Comparison of ENCODE assay signal across 10 mouse cellular contexts in genomic region chr17:29884596-29884995, GRCm38 (mm10).
A peak's percentile ranks its signal among the peaks of the same experiment; 100 is the strongest.
DNase-seq lines count a peak whose midpoint lies in the region; ATAC-seq and TF ChIP-seq lines count a peak whose summit lies in the region.
"Had no signal": no experiment of that assay in that cellular context is flagged by ENCODE, and none has a peak within 500 bp of the region (broad histone marks: within the 10 kb centered on the region; RNA-seq: fewer than 3 reads in every experiment).

No protein-coding gene starts in this region.

- 0 out of 2 replicates have a peak overlapping the region, but pooled peaks have one; percentile 24 for H3K27ac ChIP-seq in hindbrain, embryonic 11.5 days (ENCODE audit: low read depth, low read length)
- peak overlapping the region; percentile 89 for H3K27ac ChIP-seq in midbrain, embryonic 14.5 days (replicated peaks; ENCODE audit: low read depth, low read length)
- H3K27ac ChIP-seq in intestine, embryonic 15.5 days, result no peak overlapping the region

- 0 out of 2 replicates have a peak overlapping the region, but pooled peaks have one; percentile 10 for H3K4me3 ChIP-seq in hindbrain, embryonic 11.5 days (ENCODE audit: low read depth, low read length)
- peak overlapping the region; percentile 66 for H3K4me3 ChIP-seq in midbrain, embryonic 14.5 days (replicated peaks; ENCODE audit: low read depth, low read length)
- H3K4me3 ChIP-seq in intestine, embryonic 15.5 days (replicated peaks), result no peak overlapping the region

- no peaks in the 10 kb centered on the region for H3K36me3 ChIP-seq in hindbrain, embryonic 11.5 days (ENCODE audit: control insufficient read depth, insufficient read depth, low read length)
- H3K36me3 ChIP-seq in midbrain, embryonic 14.5 days (ENCODE audit: control insufficient read depth, insufficient read depth, low read length), result no peaks in the 10 kb centered on the region
- H3K36me3 ChIP-seq in intestine, embryonic 15.5 days, result no peaks in the 10 kb centered on the region

- 23% methylated on average over 6 of the region's 6 CpGs for WGBS in hindbrain, embryonic 11.5 days
- WGBS in midbrain, embryonic 14.5 days, result 29% methylated on average over 6 of the region's 6 CpGs
- 62% methylated on average over 6 of the region's 6 CpGs for WGBS in intestine, embryonic 15.5 days

- ATAC-seq in hindbrain, embryonic 11.5 days (ENCODE audit: low FRiP score), result no peak
- ATAC-seq in midbrain, embryonic 14.5 days (ENCODE audit: low FRiP score, low TSS enrichment), result no peak
- ATAC-seq in intestine, embryonic 15.5 days, result no peak

- no peaks in the 10 kb centered on the region for H3K9me3 ChIP-seq in hindbrain, embryonic 11.5 days (ENCODE audit: control insufficient read depth, low read length)
- H3K9me3 ChIP-seq in midbrain, embryonic 14.5 days (ENCODE audit: control insufficient read depth, low read length), result no peaks in the 10 kb centered on the region
- H3K9me3 ChIP-seq in intestine, embryonic 15.5 days, result no peaks in the 10 kb centered on the region

- peak overlapping the region; percentile 19; the same call in 1 of the 2 replicates for H3K9ac ChIP-seq in hindbrain, embryonic 11.5 days (ENCODE audit: low read depth, low read length)
- H3K9ac ChIP-seq in midbrain, embryonic 14.5 days (replicated peaks; ENCODE audit: low read length), result peak overlapping the region; percentile 76
- no peak overlapping the region for H3K9ac ChIP-seq in intestine, embryonic 15.5 days
- H3K9ac ChIP-seq: lung, embryonic 14.5 days had no signal

- H3K4me2 ChIP-seq in hindbrain, embryonic 11.5 days (replicated peaks; ENCODE audit: low read depth, low read length), result peak overlapping the region; percentile 98
- H3K4me2 ChIP-seq in midbrain, embryonic 14.5 days (ENCODE audit: low read length), result peak overlapping the region; percentile 94
- H3K4me2 ChIP-seq in intestine, embryonic 15.5 days (replicated peaks), result no peak overlapping the region

- H3K27me3 ChIP-seq in hindbrain, embryonic 11.5 days (ENCODE audit: control insufficient read depth, insufficient read depth, low read length), result peaks cover 25% of the 10 kb centered on the region
- H3K27me3 ChIP-seq in midbrain, embryonic 14.5 days (ENCODE audit: control insufficient read depth, insufficient read depth, low read length), result no peaks in the 10 kb centered on the region
- peaks cover 51% of the 10 kb centered on the region for H3K27me3 ChIP-seq in intestine, embryonic 15.5 days (replicated peaks)

- DNase-seq in brain, embryonic 14.5 days (ENCODE audit: low read depth), result peak; percentile 79
- peak; percentile 57 for DNase-seq in cerebellum, adult 9-10 months
- DNase-seq in hindbrain, embryonic 11.5 days (ENCODE audit: low spot score), result peak; percentile 22
- peak; percentile 55 for DNase-seq in midbrain, embryonic 14.5 days
- no peak for DNase-seq in spleen, postnatal 36 days (ENCODE audit: low spot score in 2 of 2)
- no peak for DNase-seq in spleen, postnatal 14 days (ENCODE audit: low spot score in 2 of 2)
- DNase-seq: heart, adult 18-20 months; kidney, adult 18-20 months; lung, embryonic 14.5 days had no signal

- no peak for TF ChIP-seq CTCF in brain, embryonic 14.5 days (IDR thresholded peaks at IDR 0.05; ENCODE audit: borderline replicate concordance, extremely low read depth, insufficient read depth, insufficient read length)

- TF ChIP-seq POLR2A in brain, embryonic 14.5 days (IDR thresholded peaks at IDR 0.05; ENCODE audit: borderline replicate concordance, extremely low read depth, insufficient read depth, insufficient read length, poor library complexity, severe bottlenecking), result no peak

- H3K4me1 ChIP-seq in hindbrain, embryonic 11.5 days (replicated peaks; ENCODE audit: control insufficient read depth, insufficient read depth, low read length), result peaks cover 17% of the 10 kb centered on the region
- peaks cover 43% of the 10 kb centered on the region for H3K4me1 ChIP-seq in midbrain, embryonic 14.5 days (ENCODE audit: control insufficient read depth, insufficient read depth, low read length)
- peaks cover 25% of the 10 kb centered on the region for H3K4me1 ChIP-seq in intestine, embryonic 15.5 days (replicated peaks)

Comparison
In these comparisons a context has a peak if more than half of its experiments do, and no peak if none do; other contexts are left out.
1. DNase-seq: peak in brain, embryonic 14.5 days (single experiment), cerebellum, adult 9-10 months (single experiment), hindbrain, embryonic 11.5 days (single experiment) and midbrain, embryonic 14.5 days (single experiment); none in spleen, postnatal 36 days (0 of 2) and spleen, postnatal 14 days (0 of 2).